Mouse (Mus musculus) spleen, postnatal 14 days (tissue): Measurements from ENCODE around the gene Zfp568.

ENCODE experiments used
- DNase-seq, 2 experiments: peaks; one replicate each; pipeline ENCODE4 v3.0.0; 2021 to 2022; ENCODE audit warnings: low spot score in 2 of 2

The Zfp568 gene

DNA sequence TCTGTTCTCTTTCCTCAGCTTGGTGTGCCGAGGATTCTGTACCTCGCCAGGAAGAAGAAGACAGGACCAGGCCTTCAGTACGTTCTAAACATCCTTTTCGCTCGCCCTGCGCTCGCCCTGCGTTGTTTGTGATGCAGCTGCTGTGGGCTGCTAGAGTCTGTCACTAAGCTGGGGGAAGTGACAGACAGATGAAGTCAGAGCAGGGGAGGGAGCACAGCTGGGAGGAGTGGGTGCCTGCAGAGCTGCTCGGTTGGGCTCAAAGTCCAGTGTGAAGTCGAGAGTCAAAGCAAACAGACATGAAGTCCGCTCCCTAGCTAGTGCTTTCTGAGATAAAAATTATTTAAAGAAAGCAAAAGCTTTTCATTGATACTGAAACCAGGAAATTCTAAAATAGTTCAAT is 5.3 kb downstream of the Zfp568 start:
- DNase-seq, result no peak

DNA sequence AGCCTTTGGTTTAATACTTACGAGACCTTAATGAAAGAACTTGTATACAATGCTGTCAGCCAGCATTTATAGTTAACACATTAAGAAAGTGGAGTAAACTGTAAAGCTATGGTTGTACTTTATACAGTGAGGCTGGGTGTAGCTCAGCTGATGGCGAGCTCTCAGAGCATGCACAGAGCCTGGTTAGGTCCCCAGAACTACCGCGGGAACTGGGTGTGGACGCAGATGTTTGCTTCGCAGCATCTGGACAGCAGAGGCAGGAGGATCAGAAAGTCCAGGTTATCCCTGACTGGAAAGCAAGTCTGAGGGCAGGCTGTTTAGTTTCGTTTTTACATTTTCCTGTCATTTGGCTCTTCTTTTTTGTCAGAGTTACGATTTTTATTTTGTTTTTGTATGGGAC is 8.9 kb downstream of the Zfp568 start:
- no peak for DNase-seq

DNA sequence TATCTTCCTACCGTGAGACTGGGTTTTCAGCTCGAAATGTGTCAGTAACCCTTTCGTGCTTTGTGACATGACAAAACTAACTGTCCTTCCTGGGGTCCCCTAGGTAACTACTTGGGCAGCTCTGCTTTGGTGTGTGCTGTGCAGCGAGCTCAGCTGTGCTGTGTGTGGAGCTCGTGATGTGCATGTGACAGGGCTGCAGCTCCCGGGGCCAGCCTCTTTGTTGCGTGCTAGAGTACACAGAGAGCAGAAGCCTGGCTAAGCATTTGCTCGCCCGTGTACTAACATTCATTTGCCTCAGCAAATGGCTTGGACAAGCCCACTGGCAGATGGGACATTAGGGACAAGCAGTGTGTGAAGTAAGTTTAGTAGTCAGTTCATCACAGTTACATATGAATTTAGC is 9.6 kb downstream of the Zfp568 start:
- DNase-seq, result no peak

DNA sequence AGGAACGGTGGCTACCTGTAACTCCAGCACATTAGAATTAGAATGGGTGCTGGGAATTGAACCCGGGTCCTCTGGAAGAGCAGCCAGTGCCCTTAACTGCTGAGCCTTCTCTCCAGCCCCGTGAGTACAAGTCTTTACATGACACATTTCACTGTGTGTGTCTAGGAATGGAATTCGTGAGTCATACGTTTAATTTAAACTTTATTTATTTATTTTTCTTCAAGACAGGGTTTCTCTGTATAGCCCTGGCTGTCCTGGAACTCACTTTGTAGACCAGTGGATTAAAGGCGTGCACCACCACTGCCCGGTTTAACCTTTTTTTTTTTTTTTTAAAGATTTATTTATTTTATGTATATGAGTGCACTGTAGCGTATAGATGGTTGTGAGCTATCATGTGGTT is 11.4 kb downstream of the Zfp568 start:
- no peak for DNase-seq

DNA sequence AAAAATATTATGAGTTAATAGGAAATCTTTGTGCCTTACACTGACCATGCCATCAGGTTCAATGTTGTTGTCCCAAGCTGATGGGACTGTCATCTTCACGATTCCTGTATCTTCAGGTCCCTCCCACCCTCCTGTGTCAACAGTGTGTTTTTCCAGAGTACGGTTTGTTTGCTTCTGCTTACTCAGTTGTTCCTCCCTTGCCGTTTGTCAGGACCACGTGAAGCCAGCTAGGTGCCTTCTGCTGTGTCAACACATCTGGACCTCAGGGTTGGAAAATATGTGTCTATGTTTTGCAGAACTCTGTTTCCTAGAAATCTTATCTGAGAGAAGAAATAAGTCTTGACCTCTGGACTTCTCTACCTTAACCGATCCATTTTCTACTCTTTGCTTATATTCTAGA is 16.8 kb downstream of the Zfp568 start:
- DNase-seq, result no peak

DNA sequence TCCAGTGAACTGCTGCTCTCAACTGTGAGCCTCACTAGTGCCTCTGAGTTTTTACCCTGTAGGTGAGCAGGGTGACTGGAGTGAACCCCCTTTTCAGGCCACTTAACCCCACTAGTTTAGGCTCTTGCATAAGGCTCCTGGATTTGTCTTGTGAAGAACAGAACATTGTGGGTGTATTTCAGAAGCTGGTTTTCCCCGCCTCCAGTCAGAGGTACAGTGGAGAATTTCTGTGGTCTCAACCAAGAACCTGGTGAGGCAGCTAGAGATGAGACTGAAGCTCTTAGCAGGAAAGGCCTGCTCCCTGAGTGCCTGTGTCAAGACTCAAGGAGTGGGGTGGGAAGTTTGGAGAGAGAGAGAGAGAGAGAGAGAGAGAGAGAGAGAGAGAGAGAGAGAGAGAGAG is 23.8 kb downstream of the Zfp568 start:
- no peak for DNase-seq

DNA sequence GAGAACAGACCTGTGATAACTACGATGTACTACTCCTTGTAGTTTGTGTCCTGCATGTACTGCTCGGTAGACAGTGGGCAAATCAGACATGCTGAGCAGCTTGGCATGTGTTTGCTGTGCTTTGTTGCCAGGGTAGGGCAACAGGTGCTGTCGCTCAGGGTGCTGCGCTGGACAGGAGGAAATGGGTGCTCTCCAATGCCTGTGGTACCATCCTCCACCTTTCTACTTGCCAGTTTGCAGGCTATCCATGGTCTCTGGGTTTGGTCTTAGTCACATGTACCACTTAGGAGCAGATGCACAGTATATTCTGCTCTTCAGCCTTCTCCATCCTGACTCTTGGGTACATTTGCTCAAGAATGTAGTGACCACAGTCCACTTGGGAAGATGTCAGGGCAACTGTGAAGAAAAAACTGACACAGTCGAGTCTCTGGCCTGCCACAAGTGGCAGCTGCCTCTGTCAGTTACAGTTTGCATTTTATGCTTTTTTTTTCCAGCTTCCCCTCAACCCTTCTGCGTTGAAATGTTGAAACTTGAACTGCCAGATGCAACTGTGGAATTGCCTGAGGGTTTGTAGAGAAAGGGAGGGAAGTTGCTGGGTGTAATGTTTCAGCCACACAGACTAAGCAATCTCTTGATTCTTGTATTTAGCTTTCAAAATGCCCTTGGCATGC is 24.4 kb downstream of the Zfp568 start:
- no peak for DNase-seq

DNA sequence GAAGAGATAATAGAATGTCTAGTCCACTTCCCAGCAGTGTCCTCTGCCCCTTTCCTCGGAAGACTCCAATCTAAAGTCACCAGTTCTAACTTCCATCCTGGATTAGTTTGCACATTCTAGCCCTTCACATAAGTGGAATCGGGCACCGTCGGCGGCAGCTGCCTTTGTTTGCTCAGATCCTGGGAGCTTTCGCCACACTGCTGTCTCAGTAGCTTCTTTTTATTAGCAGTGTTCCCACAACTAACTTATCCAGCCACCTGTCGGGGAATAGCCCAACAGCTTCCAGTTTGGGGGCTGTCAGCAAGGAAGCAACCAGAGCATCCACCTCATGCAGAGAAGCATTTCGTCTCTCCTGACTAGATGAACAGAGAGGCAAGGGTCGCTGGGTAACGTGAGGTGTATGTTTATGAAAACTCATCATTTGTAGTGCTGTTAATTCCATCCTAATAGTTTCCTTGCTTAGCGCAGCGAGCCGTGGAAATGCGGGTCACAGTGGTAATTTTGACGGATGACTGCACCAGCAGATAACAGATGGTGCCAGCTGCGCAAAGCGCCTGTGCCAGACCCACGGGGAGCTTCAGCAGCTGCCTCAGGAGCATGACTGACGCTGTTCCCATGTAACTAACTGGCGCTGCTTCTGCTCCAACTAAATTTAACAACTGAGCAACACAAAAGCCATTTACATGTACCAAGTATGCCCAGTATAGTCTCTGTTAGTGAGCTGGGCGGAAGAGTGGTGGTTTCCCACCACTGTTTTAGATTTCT is 25.7 kb downstream of the Zfp568 start:
- DNase-seq, result no peak

DNA sequence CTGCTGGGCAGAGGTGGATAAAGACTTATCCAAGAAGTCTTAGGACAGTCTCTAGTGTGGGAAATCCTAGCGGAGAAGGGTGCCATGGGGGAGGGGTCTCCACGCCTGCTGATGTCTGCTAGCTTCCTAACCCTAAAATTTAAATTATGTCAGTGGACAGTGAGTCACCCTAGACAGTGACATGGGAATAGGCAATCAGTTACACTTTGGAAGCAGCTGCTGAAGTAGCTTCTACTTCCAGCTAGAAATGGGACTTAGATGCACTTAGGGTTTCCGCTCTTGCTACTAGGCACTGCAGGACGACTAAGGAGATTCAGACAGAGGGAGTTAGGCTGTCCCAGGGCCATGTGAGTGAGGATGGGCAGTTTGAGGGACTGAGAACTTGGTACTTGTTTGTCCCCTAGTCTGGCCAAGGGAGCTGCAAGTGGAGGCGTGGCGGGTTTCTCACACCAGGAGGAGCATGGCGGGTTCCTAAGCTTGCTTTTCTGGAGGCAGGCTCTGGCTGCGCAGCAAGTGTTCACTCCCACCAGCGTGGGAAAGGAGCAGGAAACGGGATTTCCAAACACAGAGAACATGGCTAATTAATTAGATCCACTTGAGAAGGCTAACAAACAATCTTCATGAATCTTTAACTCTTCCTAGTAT is 26.9 kb downstream of the Zfp568 start:
- no peak for DNase-seq

DNA sequence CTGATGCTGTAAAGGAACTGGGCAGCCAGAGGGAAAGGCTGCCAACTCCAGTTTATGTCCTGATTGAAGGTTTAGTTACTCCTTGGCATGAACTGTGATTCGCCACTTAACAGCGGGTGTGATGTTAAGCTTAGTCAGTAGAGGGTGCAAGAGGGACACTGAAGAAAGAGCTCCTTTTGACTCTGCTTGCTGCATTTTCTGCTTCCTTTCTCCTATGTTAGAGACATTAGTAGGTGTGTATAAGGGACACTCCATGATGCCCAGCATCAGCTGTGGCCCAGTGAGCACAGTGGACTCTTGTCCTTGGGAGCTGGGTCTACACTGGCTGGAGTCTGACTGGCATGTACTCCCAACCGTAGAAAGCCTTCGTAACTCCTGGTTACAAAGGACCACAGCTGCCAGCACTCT is 29.2 kb downstream of the Zfp568 start:
- peak in 1 of 2 experiments; percentile 42 for DNase-seq

DNA sequence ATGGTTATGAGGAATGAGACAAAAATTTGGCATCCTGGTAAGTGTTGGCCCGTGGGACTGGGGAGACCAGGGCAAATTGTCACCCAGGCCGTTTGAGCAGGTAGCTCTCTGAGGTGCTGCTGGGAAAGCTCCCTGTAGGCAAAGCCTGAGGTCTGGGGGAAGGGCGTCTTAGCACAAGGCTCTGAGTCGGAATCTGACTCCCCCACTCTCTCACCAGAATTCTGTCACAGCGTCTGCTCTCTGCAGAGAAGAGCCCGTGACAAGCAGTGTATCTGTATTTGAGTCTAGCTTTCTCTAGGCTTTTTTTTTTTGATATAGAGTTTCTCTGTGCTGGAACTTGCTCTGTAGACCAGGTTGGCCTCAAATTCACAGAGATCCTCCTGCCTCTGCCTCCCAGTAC is 33.5 kb downstream of the Zfp568 start:
- DNase-seq, result no peak

DNA sequence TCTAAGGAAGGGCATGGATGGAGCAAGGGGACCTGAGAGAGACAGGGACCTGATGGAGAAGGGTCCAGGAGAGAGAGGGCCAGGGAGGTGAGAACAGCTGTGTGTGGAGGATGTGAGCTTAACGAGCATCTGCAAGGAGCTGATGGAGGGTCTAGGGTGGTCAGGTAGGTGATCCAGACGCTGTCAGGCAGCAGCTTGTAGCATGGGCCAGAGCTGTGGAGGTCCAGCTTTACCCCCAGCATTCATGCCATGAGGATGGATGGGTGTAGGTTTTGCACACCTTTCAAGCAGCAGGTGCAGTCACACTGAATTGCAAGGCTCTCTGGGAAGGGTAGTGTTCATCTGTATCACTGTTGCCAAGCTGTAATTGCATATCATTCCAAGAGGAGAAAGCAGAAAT is 35.8 kb downstream of the Zfp568 start:
- no peak for DNase-seq

DNA sequence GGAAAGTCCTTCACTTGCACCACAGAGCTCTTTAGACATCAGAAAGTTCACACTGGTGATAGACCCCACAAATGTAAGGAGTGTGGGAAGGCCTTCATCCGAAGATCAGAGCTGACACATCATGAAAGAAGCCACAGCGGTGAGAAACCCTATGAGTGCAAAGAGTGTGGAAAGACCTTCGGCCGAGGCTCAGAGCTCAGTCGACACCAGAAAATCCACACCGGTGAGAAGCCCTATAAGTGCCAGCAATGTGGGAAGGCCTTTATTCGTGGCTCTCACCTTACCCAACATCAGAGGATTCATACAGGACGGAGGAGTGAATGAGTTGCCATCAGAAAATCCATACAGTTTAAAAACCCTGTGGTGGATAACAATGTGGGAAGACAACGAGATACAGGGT is 39.6 kb downstream of the Zfp568 start:
- DNase-seq, result no peak

DNA sequence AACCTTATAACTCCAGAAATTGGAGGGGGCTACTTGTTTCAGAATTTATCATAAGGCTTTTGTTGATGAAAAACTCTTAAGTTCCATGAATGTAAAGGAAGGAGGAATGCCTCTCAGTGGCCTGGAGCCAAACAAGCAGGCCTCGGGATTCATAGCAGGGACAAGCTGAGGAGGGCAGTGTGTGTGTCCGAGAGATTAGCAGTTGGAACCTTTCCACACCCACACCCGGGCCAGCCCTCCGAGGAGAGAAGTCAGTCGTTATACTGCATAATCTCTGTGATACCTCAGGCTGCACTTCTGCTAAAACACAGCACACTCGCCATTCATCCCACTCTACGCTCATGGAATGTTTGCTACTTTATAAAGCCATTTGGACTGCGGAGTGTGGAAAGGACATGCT is 40.0 kb downstream of the Zfp568 start:
- peak; percentile 52 to 58 for DNase-seq

DNA sequence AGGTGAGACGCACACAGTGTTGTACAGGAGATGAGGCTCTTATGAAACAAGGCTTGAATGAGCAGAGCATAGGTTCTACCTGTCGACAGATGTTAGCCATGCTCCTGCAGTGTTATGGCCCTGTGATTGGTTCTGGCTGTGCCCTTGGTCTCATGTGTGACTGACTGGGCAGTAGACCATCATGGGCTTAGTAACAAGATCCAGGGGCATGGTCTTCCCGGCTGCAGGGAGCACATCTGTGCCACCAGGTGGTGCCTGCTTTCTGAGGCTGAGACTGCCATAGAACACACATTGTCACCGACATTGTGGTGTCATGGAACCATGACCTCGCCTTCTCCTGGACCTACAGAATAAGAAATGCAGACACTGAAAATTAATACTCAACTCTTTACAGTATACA is 41.6 kb downstream of the Zfp568 start:
- no peak for DNase-seq

DNA sequence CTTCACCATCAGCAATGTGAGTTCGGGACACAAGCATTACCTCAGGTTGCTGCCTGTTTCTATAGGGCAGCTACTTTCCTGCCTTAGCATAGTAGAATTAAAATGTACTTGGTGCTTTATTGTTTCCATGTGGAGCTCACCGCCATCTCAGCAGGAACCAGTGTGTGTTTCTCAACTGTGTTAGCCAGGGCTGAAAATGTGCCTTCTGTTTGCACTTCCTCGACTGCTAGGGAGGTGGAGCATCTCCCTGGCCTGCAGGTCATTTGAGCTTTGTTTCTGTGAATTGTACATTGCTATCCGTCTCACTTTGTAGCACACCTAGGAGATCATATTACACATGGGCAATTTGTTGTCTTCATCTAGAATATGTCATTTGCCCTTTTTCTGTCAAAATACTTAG is 43.6 kb downstream of the Zfp568 start:
- DNase-seq, result no peak

DNA sequence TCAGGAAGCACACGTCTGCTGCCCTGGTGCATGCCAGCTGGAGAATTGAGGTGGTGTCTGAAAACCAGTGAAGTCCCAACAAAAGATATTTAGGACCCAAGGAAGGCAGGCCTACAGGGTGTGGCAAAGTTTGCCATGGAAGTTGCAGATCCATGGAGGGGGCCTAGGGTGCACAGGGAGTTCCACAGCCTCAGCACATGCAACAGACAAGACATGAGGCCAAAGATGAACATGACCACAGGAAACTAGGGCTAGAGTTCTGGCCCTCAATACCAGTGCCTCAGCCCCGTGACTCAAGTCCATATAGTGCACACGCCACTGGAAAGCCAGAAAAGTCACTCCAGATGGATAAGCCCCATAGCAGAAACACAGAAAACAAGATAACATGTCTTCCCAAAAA is 44.8 kb downstream of the Zfp568 start:
- DNase-seq, result no peak

DNA sequence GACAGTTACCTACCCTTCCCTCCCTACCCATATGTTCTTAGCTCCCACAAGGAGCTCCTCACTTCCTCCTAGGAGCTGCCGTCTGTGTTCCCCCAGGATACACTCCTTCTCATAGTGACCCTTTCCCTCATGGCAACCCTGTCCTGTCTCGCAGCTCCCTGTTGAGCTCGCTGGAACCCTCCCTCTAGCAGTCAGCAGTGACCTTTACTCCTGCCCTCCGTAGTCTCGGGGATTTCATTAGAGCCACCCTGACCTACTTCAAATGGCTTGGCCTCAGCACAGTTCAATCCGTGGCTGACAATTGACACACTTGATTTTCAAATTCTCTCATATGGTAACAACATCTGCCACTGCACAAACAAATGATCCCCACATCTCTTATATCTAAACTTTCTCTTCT is 46.9 kb downstream of the Zfp568 start:
- no peak for DNase-seq

DNA sequence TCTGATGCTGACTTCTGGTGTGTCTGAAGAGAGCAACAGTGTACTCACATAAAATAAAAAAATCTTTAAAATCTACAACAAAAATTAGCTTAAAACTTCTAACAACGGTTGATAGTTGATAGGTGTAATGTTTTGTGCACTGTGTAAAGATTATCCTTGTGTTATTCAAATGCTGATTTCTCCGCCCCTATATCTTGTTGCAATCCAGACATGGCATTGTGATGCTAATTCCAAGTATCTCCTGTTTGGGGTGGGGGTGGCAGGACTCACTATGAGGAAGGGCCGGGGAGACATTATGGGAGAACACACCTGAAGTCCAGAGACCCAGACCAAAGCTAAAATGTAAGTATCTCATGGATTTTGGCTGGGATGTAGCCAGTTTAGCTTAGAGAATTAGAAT is 47.6 kb downstream of the Zfp568 start:
- no peak for DNase-seq

DNA sequence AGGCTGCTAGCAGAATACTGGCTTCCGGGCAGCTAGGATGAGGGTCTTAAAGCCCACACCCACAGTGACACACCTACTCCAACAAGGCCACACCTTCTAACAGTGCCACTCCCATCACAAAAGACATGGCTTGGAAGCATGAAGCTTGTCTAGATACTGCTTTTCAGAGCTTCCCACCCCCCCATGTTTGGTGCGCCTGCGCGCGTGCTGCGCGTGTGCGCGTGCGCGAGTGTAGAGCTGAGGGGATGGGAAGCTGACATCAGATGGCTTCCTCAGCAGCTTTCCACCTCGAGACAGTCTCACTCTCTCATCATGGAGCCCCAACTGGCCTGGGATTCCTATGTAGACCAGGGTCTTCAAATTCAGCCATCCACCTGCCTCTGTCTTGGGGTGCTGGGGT is 50.6 kb downstream of the Zfp568 start:
- DNase-seq, result no peak

DNA sequence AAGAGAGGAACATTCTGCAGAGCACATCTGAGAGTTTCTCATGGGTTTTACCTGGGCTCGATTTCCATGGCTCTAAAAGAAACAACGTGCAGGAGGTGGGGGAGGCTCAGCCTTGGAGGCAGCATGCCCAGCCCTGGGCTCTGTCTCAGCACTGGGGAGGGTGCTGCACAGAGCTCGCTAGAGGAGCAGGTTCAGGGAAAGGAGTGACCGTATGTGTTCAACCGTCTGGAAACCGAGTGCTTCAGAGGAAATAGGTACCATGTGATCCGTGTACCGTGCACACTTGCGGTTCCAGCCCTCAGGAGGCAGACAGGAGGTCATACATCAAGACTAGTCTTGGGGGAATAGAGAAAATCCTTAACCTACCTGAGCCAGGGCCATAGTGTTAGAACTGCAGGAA is 60.6 kb downstream of the Zfp568 start:
- DNase-seq, result no peak

DNA sequence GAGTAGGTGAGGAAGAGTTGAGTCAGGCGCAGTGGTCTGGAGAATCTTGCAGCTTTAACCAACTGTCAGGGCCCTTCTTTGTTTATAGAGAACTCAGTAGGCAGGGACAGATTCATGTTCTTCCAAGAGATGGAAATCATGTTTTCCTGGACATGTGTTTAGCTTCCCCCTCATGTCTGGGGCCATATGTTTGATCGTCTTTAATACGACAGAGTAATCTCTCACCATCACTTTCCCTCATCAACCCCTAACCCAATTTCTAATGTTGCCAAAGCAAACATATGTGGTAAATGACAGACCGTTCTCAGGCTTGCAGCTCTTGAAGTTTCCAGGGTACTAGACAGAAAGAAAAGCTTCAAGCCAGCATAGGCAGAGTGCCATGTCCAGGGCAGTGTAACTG is 64.4 kb downstream of the Zfp568 start:
- DNase-seq, result no peak

DNA sequence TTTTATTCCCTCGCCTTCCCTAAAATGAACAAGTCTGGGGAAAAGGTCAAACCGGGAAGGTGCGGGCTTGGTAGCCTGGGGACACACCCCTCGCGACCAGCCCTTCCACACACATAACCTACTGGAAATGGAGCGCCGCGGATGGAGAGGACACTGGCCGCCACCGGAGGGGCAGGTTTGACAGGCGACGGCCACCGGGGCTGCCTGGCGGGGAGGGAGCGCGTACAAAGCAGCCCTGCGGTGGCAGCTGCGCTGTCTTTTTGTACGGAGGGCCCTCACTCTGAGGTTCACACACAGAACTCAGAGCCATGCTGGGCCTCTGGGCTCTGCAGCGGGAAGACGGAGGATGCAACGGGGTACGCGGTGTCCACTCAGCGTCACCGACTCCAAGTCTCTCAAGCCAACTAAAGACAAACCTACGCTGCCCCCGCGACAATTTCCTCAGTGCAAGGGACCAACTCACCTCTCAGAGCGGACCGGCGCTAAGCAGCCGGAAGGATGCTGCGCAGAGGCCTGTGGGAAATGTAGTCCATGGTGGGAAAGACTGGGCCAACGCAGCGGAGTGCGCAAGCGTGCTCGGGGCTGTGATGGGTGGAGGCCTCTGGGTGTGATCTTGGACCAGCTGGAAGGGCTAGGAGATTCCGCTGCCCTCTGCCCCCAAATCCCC is 67.3 kb downstream of the Zfp568 start, which contains the start of gene Zfp14:
Gene Zfp14, minus strand, starts transcription at position 499 of the 667 bp plus-strand sequence.
- DNase-seq, result peak; percentile 75 to 85
